Mouse (Mus musculus) CD4-positive naive resting alpha-beta T cell, adult 76 days (primary cell): ENCODE measurements around the gene Hacd4. TPM values are rescaled to one million over a fixed set of nuclear protein-coding genes. Genes with fewer than 3 reads are reported as not detected.

Experiments
- total RNA-seq: library from RNA; stranded (reverse); gene quantifications from one replicate; pipeline ENCODE4 v1.2.4, GENCODE M21; 2023

The Hacd4 gene
- total RNA-seq = 0.50 TPM

GRCm38 (mm10) chr4:88438326-88438989 lies at the start of gene Hacd4:
Gene Hacd4, minus strand, starts transcription at chr4:88438928.

Other genes starting within 250 kb of the Hacd4 start
- gene Ifnb1, start 83.8 kb upstream of the Hacd4 start, total RNA-seq = not detected
- gene Ifna15, start 119.3 kb upstream of the Hacd4 start, total RNA-seq = not detected
- not detected for gene Ifna14, start 132.9 kb upstream of the Hacd4 start, total RNA-seq
- gene Ifna9, start 153.5 kb upstream of the Hacd4 start, total RNA-seq = not detected
- gene Ifna12, start 164.4 kb upstream of the Hacd4 start, total RNA-seq = not detected
- not detected for gene C87499, start 195.5 kb upstream of the Hacd4 start, total RNA-seq
- gene Ifna13, start 205.5 kb upstream of the Hacd4 start, total RNA-seq = not detected
- not detected for gene Ifna16, start 238.0 kb upstream of the Hacd4 start, total RNA-seq
- not detected for gene Ifna2, start 245.0 kb upstream of the Hacd4 start, total RNA-seq